Mouse (Mus musculus) c-Kit-negative CD71-positive TER-119-positive erythroid progenitor cells, embryonic 14.5 days (primary cell): ENCODE measurements around the gene Lmo4.

ENCODE experiments used
- DNase-seq: peaks from one replicate; pipeline ENCODE4 v3.0.0-alpha.2; 2013; ENCODE audit warnings: low read depth, low spot score

The Lmo4 gene

GRCm38 (mm10) chr3:144151001-144151400 lies 54.0 kb downstream of the Lmo4 start:
- DNase-seq: no peak

DNA sequence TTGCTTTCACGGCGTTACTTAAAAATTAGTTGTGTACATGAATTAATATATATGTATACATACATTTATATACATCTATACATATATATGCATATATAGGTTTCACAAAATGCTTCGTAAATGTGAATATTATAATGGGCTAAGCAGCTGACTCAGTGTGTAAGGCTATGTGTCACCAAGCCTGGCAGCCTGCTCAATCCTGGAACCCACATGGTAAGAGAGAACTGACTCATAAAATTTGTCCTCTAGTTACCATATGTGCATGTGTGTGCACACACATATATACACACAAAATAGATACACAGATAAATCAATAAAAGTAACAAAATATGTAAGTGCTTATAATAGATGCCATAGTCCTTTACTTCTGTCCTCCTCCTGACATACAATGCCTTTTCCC lies 56.8 kb downstream of the Lmo4 start:
- DNase-seq: no peak

GRCm38 (mm10) chr3:144147244-144147643 lies 57.8 kb downstream of the Lmo4 start:
- no peak for DNase-seq

DNA sequence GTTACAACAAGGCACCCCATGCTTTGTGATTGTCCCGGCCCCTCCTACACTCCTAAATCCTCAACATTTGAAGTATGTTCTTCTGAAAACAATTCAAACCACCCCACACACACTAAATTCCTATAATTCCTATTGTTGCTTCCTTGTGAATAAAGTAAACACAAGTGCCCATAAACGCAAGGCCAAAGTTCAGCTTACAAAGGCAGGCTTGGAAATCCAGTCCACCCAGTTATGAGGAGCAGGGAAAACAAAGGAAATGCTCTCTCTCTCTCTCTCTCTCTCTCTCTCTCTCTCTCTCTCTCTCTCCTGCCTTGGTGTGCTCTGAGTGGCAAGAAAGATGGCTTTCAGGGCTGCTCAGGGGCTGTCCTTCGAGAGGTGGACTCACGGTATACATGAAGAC lies 61.0 kb downstream of the Lmo4 start:
- no peak for DNase-seq

GRCm38 (mm10) chr3:144142939-144143338 lies 62.1 kb downstream of the Lmo4 start:
- DNase-seq: no peak

DNA sequence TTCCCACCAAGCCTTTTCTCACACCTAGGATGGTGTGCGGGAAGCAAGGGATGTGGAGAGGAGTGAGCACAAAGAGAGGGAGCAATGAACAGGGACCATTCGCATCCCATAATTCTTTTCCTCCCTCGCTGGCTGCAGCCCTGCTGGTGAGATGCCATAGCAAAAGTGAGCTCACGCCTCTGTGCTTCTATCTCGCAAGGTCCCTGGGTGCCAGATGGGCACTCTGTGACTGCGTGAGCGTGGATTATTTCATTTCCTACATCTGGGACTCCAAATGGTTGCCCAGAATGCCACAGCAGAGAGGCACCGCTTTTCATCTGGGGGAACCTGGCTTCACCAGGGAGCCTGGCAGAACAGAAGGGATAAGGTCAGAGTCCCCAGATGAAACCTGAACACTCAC lies 63.2 kb downstream of the Lmo4 start:
- DNase-seq: no peak

- DNase-seq: no peak
Observed at GRCm38 (mm10) chr3:144140816-144141215, 64.2 kb downstream of the Lmo4 start.

- no peak for DNase-seq
Observed at GRCm38 (mm10) chr3:144138659-144139058, 66.4 kb downstream of the Lmo4 start.
